Comparison of ENCODE assay signal across 41 mouse cellular contexts in genomic region chr1:30922237-30922636, GRCm38 (mm10). TPM values are rescaled to one million over a fixed set of nuclear protein-coding genes. Genes with fewer than 3 reads are reported as not detected.
"Had no signal": no experiment of that assay in that cellular context is flagged by ENCODE, and none has a peak within 500 bp of the region (broad histone marks: within the 10 kb centered on the region; RNA-seq: fewer than 3 reads in every experiment).

No protein-coding gene starts in this region.

- H3K9ac ChIP-seq: heart, embryonic 13.5 days; heart, embryonic 15.5 days; hindbrain, embryonic 13.5 days; hindbrain, embryonic 15.5 days; kidney, embryonic 15.5 days; limb, embryonic 13.5 days; limb, embryonic 15.5 days; liver, embryonic 12.5 days; liver, embryonic 14.5 days had no signal

- H3K4me2 ChIP-seq: heart, embryonic 11.5 days; heart, embryonic 13.5 days; heart, embryonic 15.5 days; hindbrain, embryonic 13.5 days; hindbrain, embryonic 15.5 days; kidney, embryonic 15.5 days; limb, embryonic 13.5 days; limb, embryonic 15.5 days; liver, embryonic 12.5 days had no signal

- H3K9me3 ChIP-seq: limb, embryonic 15.5 days had no signal

- H3K4me1 ChIP-seq: heart, embryonic 13.5 days; heart, embryonic 15.5 days; hindbrain, embryonic 13.5 days; hindbrain, embryonic 15.5 days; kidney, embryonic 15.5 days; limb, embryonic 13.5 days; limb, embryonic 15.5 days; liver, embryonic 12.5 days had no signal

- ATAC-seq: hindbrain, postnatal 0 days; intestine, embryonic 16.5 days; liver, embryonic 12.5 days had no signal

- H3K27me3 ChIP-seq: heart, embryonic 13.5 days; heart, embryonic 15.5 days; hindbrain, embryonic 13.5 days; hindbrain, embryonic 15.5 days; kidney, embryonic 15.5 days; limb, embryonic 13.5 days; limb, embryonic 15.5 days; liver, embryonic 12.5 days had no signal

- H3K36me3 ChIP-seq: heart, embryonic 13.5 days; heart, embryonic 15.5 days; hindbrain, embryonic 13.5 days; hindbrain, embryonic 15.5 days; kidney, embryonic 15.5 days; limb, embryonic 13.5 days; limb, embryonic 15.5 days; liver, embryonic 12.5 days had no signal

- H3K27ac ChIP-seq: heart, adult 2 months; heart, embryonic 13.5 days; heart, embryonic 15.5 days; hindbrain, embryonic 13.5 days; hindbrain, embryonic 15.5 days; hindbrain, postnatal 0 days; kidney, embryonic 15.5 days; kidney, postnatal 0 days; layer of hippocampus, adult 2 months; limb, embryonic 13.5 days; limb, embryonic 15.5 days; liver, embryonic 12.5 days; liver, embryonic 14.5 days had no signal

- DNase-seq: gastrocnemius, postnatal 14 days; gastrocnemius, postnatal 36 days; heart, adult 2 months; heart, postnatal 14 days; heart, postnatal 36 days; kidney, adult 11 months; kidney, adult 2 months; kidney, adult 9 months; kidney, postnatal 14 days; kidney, postnatal 4 days; layer of hippocampus, postnatal 36 days; left cerebral cortex, postnatal 4 days had no signal

- H3K4me3 ChIP-seq: heart, adult 2 months; heart, embryonic 13.5 days; heart, embryonic 15.5 days; hindbrain, embryonic 13.5 days; hindbrain, embryonic 15.5 days; kidney, embryonic 15.5 days; layer of hippocampus, adult 2 months; limb, embryonic 13.5 days; limb, embryonic 15.5 days; liver, embryonic 12.5 days had no signal

RNA-seq across cellular contexts. Expression of gene AC153137.1, which starts 55.5 kb away (rescaled TPM):
- total RNA-seq: gastrocnemius, adult 18-20 months; gastrocnemius, adult 8-10 months; gastrocnemius, postnatal 14 days; gastrocnemius, postnatal 36 days; heart, adult 2 months; heart, postnatal 14 days; heart, postnatal 36 days; hematopoietic stem cell, adult 5-6 weeks; hindbrain, postnatal 0 days; layer of hippocampus, adult 2 months; layer of hippocampus, postnatal 14 days; layer of hippocampus, postnatal 36 days; left cerebral cortex, adult 18-20 months; left cerebral cortex, adult 8-10 months; left cerebral cortex, postnatal 10 days; left cerebral cortex, postnatal 25 days; left cerebral cortex, postnatal 4 days; liver, adult 2 months had no signal
- polyA plus RNA-seq: gonadal fat pad, adult 2 months; heart, adult 2 months; heart, embryonic 11.5 days; heart, embryonic 13.5 days; heart, embryonic 15.5 days; heart, postnatal 0 days; hindbrain, embryonic 11.5 days; hindbrain, embryonic 13.5 days; hindbrain, embryonic 15.5 days; hindbrain, postnatal 0 days; intestine, embryonic 14.5 days; intestine, embryonic 16.5 days; kidney, adult 2 months; kidney, embryonic 15.5 days; kidney, postnatal 0 days; limb, embryonic 11.5 days; limb, embryonic 13.5 days; limb, embryonic 15.5 days; liver, adult 2 months; liver, embryonic 12.5 days; liver, embryonic 14.5 days; liver, embryonic 16.5 days had no signal
